Mouse (Mus musculus): ENCODE data around the gene Fam178b.

- TF ChIP-seq CTCF (IDR thresholded peaks at IDR 0.05; ENCODE audit: insufficient read depth, low read length) (no peak), POLR2A (IDR thresholded peaks at IDR 0.05; ENCODE audit: borderline replicate concordance, extremely low read depth, low read depth, low read length) (no peak)
Measured at GRCm38 (mm10) chr1:36630053-36630739, 52.8 kb downstream of the Fam178b start.
